Mouse (Mus musculus) gastrocnemius, postnatal 10 days (tissue): ENCODE results near the gene Nfx1. TPM values are rescaled to one million over a fixed set of nuclear protein-coding genes. Genes with fewer than 3 reads are reported as not detected.

Experiments used
- DNase-seq: peaks from one replicate; pipeline ENCODE4 v3.0.0; 2021; ENCODE audit warnings: mixed read lengths
- microRNA-seq, 2 experiments: library from miRNA; unstranded; fragments of <30 nt; microRNA quantifications; one replicate each; pipeline ENCODE4 v1.2.0; 2021
- total RNA-seq, 2 experiments: library from RNA; stranded (reverse); gene quantifications; 2 replicates each; pipeline ENCODE4 v1.2.3; 2021

Gene Nfx1
- total RNA-seq, 2 experiments from 2014 or later: 23.9 to 33.3 TPM

GRCm38 (mm10) chr4:41047524-41048271, 77.0 kb downstream of the Nfx1 start, which contains the start of gene Aqp7:
Gene Aqp7 (minus strand): TSS chr4:41048139.
- DNase-seq: no peak

- DNase-seq: no peak
Measured at GRCm38 (mm10) chr4:41048926-41049325, 78.2 kb downstream of the Nfx1 start.

- DNase-seq: peak; percentile 90
Measured at GRCm38 (mm10) chr4:41050726-41051675, 80.3 kb downstream of the Nfx1 start.

- no peak for DNase-seq
Measured at GRCm38 (mm10) chr4:41051781-41052180, 81.1 kb downstream of the Nfx1 start.

GRCm38 (mm10) chr4:41055111-41055510, 84.4 kb downstream of the Nfx1 start:
- no peak for DNase-seq

- DNase-seq: no peak
Measured at GRCm38 (mm10) chr4:41056253-41056652, 85.5 kb downstream of the Nfx1 start.

- no peak for DNase-seq
Measured at GRCm38 (mm10) chr4:41056742-41057332, 86.1 kb downstream of the Nfx1 start.

GRCm38 (mm10) chr4:41057361-41057760, 86.7 kb downstream of the Nfx1 start:
- DNase-seq: no peak

GRCm38 (mm10) chr4:41063351-41063750, 92.6 kb downstream of the Nfx1 start:
- no peak for DNase-seq

GRCm38 (mm10) chr4:41063894-41064673, 93.4 kb downstream of the Nfx1 start:
- DNase-seq: no peak

- no peak for DNase-seq
Measured at GRCm38 (mm10) chr4:41065196-41065595, 94.5 kb downstream of the Nfx1 start.

- DNase-seq: no peak
Measured at GRCm38 (mm10) chr4:41071500-41072429, 101.1 kb downstream of the Nfx1 start.

- no peak for DNase-seq
Measured at GRCm38 (mm10) chr4:41073008-41073817, 102.5 kb downstream of the Nfx1 start.

GRCm38 (mm10) chr4:41074461-41074860, 103.8 kb downstream of the Nfx1 start:
- DNase-seq: no peak

Small RNA genes within 50 kb of the gene (microRNA-seq; reads per million reads assigned to microRNA genes)
- 0 to 2.0 reads per million in 2 experiments for gene Mir3094

Other genes with a start within 250 kb of the Nfx1 start
- 10 to 100 TPM; 55.0 to 76.5 TPM for gene Dnaja1, start 248.8 kb upstream of the Nfx1 start, total RNA-seq
- gene Smu1, start 213.0 kb upstream of the Nfx1 start, total RNA-seq: 10 to 100 TPM; 35.1 to 37.8 TPM
- gene B4galt1, start 116.9 kb upstream of the Nfx1 start, total RNA-seq: 10 to 100 TPM; 52.0 to 58.6 TPM
- not detected for gene Spink4, start 50.9 kb upstream of the Nfx1 start, total RNA-seq
- 100 to 1,000 TPM; 158 to 160 TPM for gene Bag1, start 22.6 kb upstream of the Nfx1 start, total RNA-seq
- 10 to 100 TPM; 33.0 to 33.9 TPM for gene Chmp5, start 22.5 kb upstream of the Nfx1 start, total RNA-seq
- 10 to 100 TPM; 10.6 to 11.4 TPM for gene Aqp7, start 77.2 kb downstream of the Nfx1 start, total RNA-seq
- gene Aqp3, start 127.3 kb downstream of the Nfx1 start, total RNA-seq: not detected
- 10 to 100 TPM; 16.9 to 18.8 TPM for gene Nol6, start 153.5 kb downstream of the Nfx1 start, total RNA-seq
- gene Ube2r2, start 164.8 kb downstream of the Nfx1 start, total RNA-seq: 10 to 100 TPM; 85.3 to 85.8 TPM